Mouse (Mus musculus): Measurements from ENCODE around the gene Rbfox2. TPM values are rescaled to one million over a fixed set of nuclear protein-coding genes. Genes with fewer than 3 reads are reported as not detected.

Rbfox2 gene
- total and polyA plus RNA-seq, 2 experiments from 2014 or later, result 135 to 470 TPM

DNA sequence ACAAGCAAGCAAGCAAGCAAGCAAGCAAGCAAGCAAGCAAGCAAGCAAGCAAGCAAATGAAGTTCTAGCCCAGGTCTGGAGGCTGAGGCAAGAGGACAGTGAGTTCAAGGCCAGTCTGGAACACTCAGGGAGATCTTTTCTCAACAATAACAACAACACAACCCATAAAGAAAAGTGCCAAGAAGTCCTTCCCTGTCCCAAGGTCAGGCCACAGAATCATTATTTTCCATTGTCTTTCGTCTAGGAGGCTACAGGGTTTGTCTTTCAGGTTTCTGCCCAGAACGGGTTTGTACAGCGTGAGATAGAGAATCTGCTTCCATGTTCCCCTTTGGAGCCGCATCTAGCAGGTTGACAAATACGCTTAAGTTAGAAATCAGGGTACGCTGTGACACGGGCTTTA lies 43.3 kb upstream of the Rbfox2 start:
- H3K27me3 ChIP-seq (ENCODE audit: insufficient read depth, low read length), result no peaks in the 10 kb centered on the region
- H3K9ac ChIP-seq, result no peak overlapping the region
- no peaks in the 10 kb centered on the region for H3K36me3 ChIP-seq (ENCODE audit: insufficient read depth)
- no peak overlapping the region for H3K27ac ChIP-seq (ENCODE audit: low read depth, low read length)
- no peak overlapping the region for H3K4me2 ChIP-seq (ENCODE audit: low read depth)
- WGBS, result 94% methylated on average over 7 of the region's 7 CpGs
- DNase-seq, result no peak
- no peak for TF ChIP-seq CTCF (IDR thresholded peaks at IDR 0.05; ENCODE audit: low read depth)
- no peaks in the 10 kb centered on the region for H3K9me3 ChIP-seq (ENCODE audit: low read length)
- no peak for ATAC-seq
- peaks cover 4% of the 10 kb centered on the region; the same call in 1 of the 2 replicates for H3K4me1 ChIP-seq (ENCODE audit: insufficient read depth)
- no peak overlapping the region for H3K4me3 ChIP-seq (ENCODE audit: low read depth, low read length)

GRCm38 (mm10) chr15:77348146-77348545 lies 41.3 kb upstream of the Rbfox2 start:
- no peak overlapping the region for H3K4me3 ChIP-seq (ENCODE audit: low read depth, low read length)
- peaks cover 6% of the 10 kb centered on the region; the same call in 1 of the 2 replicates for H3K4me1 ChIP-seq (ENCODE audit: insufficient read depth)
- no peaks in the 10 kb centered on the region for H3K9me3 ChIP-seq (ENCODE audit: low read length)
- H3K27me3 ChIP-seq (ENCODE audit: insufficient read depth, low read length), result no peaks in the 10 kb centered on the region
- DNase-seq, result no peak
- TF ChIP-seq CTCF (IDR thresholded peaks at IDR 0.05; ENCODE audit: low read depth), result no peak
- no peak overlapping the region for H3K4me2 ChIP-seq (ENCODE audit: low read depth)
- ATAC-seq, result no peak
- WGBS, result 77% methylated on average over 7 of the region's 7 CpGs
- no peak overlapping the region for H3K9ac ChIP-seq
- no peaks in the 10 kb centered on the region for H3K36me3 ChIP-seq (ENCODE audit: insufficient read depth)
- H3K27ac ChIP-seq (ENCODE audit: low read depth, low read length), result no peak overlapping the region

DNA sequence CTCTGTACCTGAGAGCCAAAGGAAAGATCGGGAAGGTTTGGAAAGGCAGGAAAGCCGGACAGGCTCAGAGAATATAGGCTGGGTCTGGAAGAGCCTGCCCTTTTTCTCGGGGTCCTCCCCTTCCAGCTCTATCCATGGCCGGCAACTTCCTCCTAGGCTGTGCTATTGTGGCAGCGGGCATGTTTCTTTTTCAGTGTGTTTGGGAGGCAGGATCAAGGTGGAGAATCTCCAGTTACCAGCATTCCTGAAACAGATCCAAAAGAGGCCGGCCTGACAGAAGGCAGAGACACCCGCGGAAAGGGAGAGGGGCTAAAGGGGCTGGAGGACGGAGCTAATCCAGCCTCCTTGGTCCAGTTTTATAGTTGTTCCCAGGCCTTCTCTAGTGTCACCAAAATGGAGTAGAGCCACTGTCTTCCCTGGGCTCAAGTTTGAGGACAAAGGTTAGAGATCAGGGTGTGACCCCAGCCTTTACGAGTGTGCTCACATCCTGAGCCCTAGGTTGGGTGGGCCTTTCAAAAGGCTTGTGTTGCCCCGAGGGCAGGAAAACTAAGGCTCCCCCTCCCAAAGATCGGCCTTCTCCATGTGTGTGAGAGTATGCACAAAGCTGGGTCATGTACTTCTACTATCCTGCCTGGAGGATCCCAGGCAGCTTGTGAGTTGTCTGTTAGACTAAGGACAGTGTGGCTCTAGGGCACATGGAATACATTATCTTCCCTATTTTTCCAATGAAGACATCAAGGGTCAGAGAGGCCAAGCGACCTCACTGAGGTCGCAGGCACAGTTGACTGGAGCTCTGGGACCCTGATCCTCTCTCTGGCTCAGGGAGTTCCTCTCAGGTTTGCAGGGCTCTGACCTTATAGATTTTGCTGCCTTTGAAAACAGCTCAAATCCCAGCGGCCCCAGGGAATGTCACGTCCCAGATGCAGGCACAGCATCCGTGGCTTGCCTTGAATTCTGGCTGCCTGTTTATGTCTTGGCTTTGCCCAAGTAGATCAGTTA lies 37.6 kb upstream of the Rbfox2 start:
- ATAC-seq (no peak), DNase-seq (no peak)
- H3K4me2 ChIP-seq (ENCODE audit: low read depth), result peak overlapping the region; percentile 44; the same call in 1 of the 2 replicates

GRCm38 (mm10) chr15:77343527-77344091 lies 36.8 kb upstream of the Rbfox2 start:
- peak overlapping the region; percentile 12; the same call in 1 of the 2 replicates for H3K4me3 ChIP-seq (ENCODE audit: low read depth, low read length)
- WGBS, result 15% methylated on average over 13 of the region's 13 CpGs
- peak; percentile 78 for TF ChIP-seq CTCF (IDR thresholded peaks at IDR 0.05; ENCODE audit: low read depth)
- peaks cover 6% of the 10 kb centered on the region; the same call in 1 of the 2 replicates for H3K4me1 ChIP-seq (ENCODE audit: insufficient read depth)
- peak overlapping the region; percentile 52 for H3K9ac ChIP-seq
- peak overlapping the region; percentile 45; the same call in 1 of the 2 replicates for H3K27ac ChIP-seq (ENCODE audit: low read depth, low read length)
- H3K27me3 ChIP-seq (ENCODE audit: insufficient read depth, low read length), result no peaks in the 10 kb centered on the region
- no peaks in the 10 kb centered on the region for H3K9me3 ChIP-seq (ENCODE audit: low read length)
- ATAC-seq, result peak; percentile 85
- peak overlapping the region; percentile 44 for H3K4me2 ChIP-seq (ENCODE audit: low read depth)
- H3K36me3 ChIP-seq (ENCODE audit: insufficient read depth), result no peaks in the 10 kb centered on the region
- DNase-seq, result peak; percentile 76

More for the DNA sequence above, 37.6 kb upstream of the Rbfox2 start:
- no peaks in the 10 kb centered on the region for H3K36me3 ChIP-seq (ENCODE audit: insufficient read depth)
- H3K27ac ChIP-seq (ENCODE audit: low read depth, low read length), result no peak overlapping the region
- H3K9ac ChIP-seq, result no peak overlapping the region
- H3K9me3 ChIP-seq (ENCODE audit: low read length), result no peaks in the 10 kb centered on the region
- peaks cover 6% of the 10 kb centered on the region; the same call in 1 of the 2 replicates for H3K4me1 ChIP-seq (ENCODE audit: insufficient read depth)
- WGBS, result 54% methylated on average over 17 of the region's 17 CpGs
- no peak for TF ChIP-seq CTCF (IDR thresholded peaks at IDR 0.05; ENCODE audit: low read depth)
- no peak overlapping the region for H3K4me3 ChIP-seq (ENCODE audit: low read depth, low read length)
- no peaks in the 10 kb centered on the region for H3K27me3 ChIP-seq (ENCODE audit: insufficient read depth, low read length)

DNA sequence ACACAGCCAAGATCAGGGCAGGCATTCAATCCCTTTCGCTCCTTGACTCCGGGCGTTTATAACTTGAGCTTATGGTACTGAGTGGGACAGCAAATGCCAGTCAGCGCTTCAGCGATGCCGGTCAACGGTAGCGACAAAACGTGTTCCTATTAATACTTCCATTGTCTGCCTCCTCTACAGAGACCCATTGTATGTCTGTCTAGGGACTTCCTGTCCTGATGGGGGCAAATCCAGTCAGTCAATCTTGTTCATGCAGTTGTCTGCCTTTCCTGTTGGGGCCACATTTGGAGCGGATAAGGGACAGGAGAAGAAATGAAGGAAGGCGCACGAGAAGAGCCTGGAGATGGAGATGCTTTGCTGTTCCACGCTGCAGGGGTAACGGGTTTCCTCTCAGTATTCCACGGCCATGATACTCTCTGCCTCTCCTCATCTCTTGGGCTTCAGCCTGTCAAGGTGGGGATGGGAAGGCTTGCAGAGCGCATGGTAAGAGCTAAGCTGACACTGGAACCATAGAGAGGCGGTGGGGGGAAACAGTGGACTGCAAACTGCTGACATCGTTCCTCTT lies 36.2 kb upstream of the Rbfox2 start:
- no peak for TF ChIP-seq CTCF (IDR thresholded peaks at IDR 0.05; ENCODE audit: low read depth)
- H3K9me3 ChIP-seq (ENCODE audit: low read length), result no peaks in the 10 kb centered on the region
- H3K27me3 ChIP-seq (ENCODE audit: insufficient read depth, low read length), result no peaks in the 10 kb centered on the region
- peak overlapping the region; percentile 44 for H3K4me2 ChIP-seq (ENCODE audit: low read depth)
- H3K27ac ChIP-seq (ENCODE audit: low read depth, low read length), result peak overlapping the region; percentile 6; the same call in 1 of the 2 replicates
- H3K4me1 ChIP-seq (ENCODE audit: insufficient read depth), result peaks cover 6% of the 10 kb centered on the region; the same call in 1 of the 2 replicates
- 25% methylated on average over 18 of the region's 18 CpGs for WGBS
- peak overlapping the region; percentile 52 for H3K9ac ChIP-seq
- ATAC-seq, result peak; percentile 19; the same call in 1 of the 2 replicates
- DNase-seq, result no peak
- H3K36me3 ChIP-seq (ENCODE audit: insufficient read depth), result no peaks in the 10 kb centered on the region
- peak overlapping the region; percentile 12; the same call in 1 of the 2 replicates for H3K4me3 ChIP-seq (ENCODE audit: low read depth, low read length)

- H3K9me3 ChIP-seq (ENCODE audit: low read length), result no peaks in the 10 kb centered on the region
- no peak overlapping the region for H3K27ac ChIP-seq (ENCODE audit: low read depth, low read length)
- H3K27me3 ChIP-seq (ENCODE audit: insufficient read depth, low read length), result no peaks in the 10 kb centered on the region
These were observed 35.2 kb upstream of the Rbfox2 start for GRCm38 (mm10) chr15:77342005-77342404.

More at GRCm38 (mm10) chr15:77342005-77342404, 35.2 kb upstream of the Rbfox2 start:
- TF ChIP-seq CTCF (IDR thresholded peaks at IDR 0.05; ENCODE audit: low read depth), result no peak
- no peak overlapping the region for H3K4me3 ChIP-seq (ENCODE audit: low read depth, low read length)
- no peaks in the 10 kb centered on the region for H3K36me3 ChIP-seq (ENCODE audit: insufficient read depth)
- WGBS, result 92% methylated on average over 6 of the region's 6 CpGs
- DNase-seq, result no peak
- no peak overlapping the region for H3K4me2 ChIP-seq (ENCODE audit: low read depth)
- no peak overlapping the region for H3K9ac ChIP-seq
- H3K4me1 ChIP-seq (ENCODE audit: insufficient read depth), result peaks cover 7% of the 10 kb centered on the region; the same call in 1 of the 2 replicates
- ATAC-seq, result no peak
